7 mouse cellular contexts compared by ENCODE assay signal in the genomic region with DNA sequence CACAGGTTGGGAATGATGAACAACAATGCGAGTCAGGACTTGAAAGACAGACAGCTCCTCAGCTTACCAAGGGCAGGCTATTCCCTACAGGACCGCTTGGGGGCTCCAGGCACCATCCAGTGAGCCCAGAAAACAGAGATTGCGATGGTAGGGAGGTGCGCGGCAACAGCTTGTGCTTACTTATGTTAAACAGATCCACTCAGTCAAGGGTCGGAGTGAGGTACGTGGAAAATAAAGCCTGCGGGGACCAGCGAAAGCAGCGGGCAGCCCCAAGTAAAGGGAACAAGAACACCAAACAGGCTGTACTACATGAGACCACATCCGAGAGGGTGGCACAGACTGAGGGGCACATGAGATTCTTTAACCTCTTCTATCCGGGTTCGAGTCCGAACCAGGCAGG. TPM values are rescaled to one million over a fixed set of nuclear protein-coding genes. Genes with fewer than 3 reads are reported as not detected.
A peak's percentile ranks its signal among the peaks of the same experiment; 100 is the strongest.
DNase-seq lines count a peak whose midpoint lies in the region; ATAC-seq lines count a peak whose summit lies in the region.

No protein-coding gene starts in this region.

- peaks cover 8% of the 10 kb centered on the region for H3K4me1 ChIP-seq in intestine, embryonic 15.5 days (replicated peaks)
- peaks cover 6% of the 10 kb centered on the region for H3K4me1 ChIP-seq in midbrain, embryonic 11.5 days (ENCODE audit: control insufficient read depth, insufficient read depth, low read length)

- no peaks in the 10 kb centered on the region for H3K27me3 ChIP-seq in intestine, embryonic 15.5 days (replicated peaks)
- H3K27me3 ChIP-seq in midbrain, embryonic 11.5 days (ENCODE audit: control insufficient read depth, insufficient read depth, low read length) = no peaks in the 10 kb centered on the region

- H3K4me2 ChIP-seq in intestine, embryonic 15.5 days (replicated peaks) = peak overlapping the region; percentile 90
- H3K4me2 ChIP-seq in midbrain, embryonic 11.5 days = peak overlapping the region; percentile 75

- intact Hi-C loops in left cerebral cortex, postnatal 36 days (cut with DNase I) = loop anchor here (1.0 to 5.0 kb wide), 3 partner anchors 100 to 148 kb away; a partner anchor contains a TSS

- H3K9me3 ChIP-seq in intestine, embryonic 15.5 days = no peaks in the 10 kb centered on the region
- H3K9me3 ChIP-seq in midbrain, embryonic 11.5 days (ENCODE audit: control insufficient read depth, low read length) = no peaks in the 10 kb centered on the region

- peak; percentile 89 for ATAC-seq in intestine, embryonic 15.5 days
- ATAC-seq in midbrain, embryonic 11.5 days (ENCODE audit: low FRiP score) = peak; percentile 87

- H3K4me3 ChIP-seq in intestine, embryonic 15.5 days (replicated peaks) = peak overlapping the region; percentile 77
- H3K4me3 ChIP-seq in midbrain, embryonic 11.5 days (ENCODE audit: low read depth, low read length) = peak overlapping the region; percentile 66

- DNase-seq in adrenal gland, adult 18-20 months (ENCODE audit: low spot score in 2 of 2) = peak; percentile 74 to 78
- DNase-seq in embryo, embryonic 11 days = peak; percentile 92
- DNase-seq in gastrocnemius, postnatal 25 days = peak; percentile 80
- DNase-seq in left cerebral cortex, postnatal 36 days (ENCODE audit: low spot score in 2 of 2) = peak; percentile 86
- no peak for DNase-seq in midbrain, embryonic 11.5 days (ENCODE audit: low spot score, missing footprints)
- peak; percentile 80 for DNase-seq in skeletal muscle tissue, adult 2 months (ENCODE audit: low read depth, low spot score)

- WGBS in intestine, embryonic 15.5 days = under 1% methylated on average over 14 of the region's 14 CpGs
- under 1% methylated on average over 14 of the region's 14 CpGs for WGBS in midbrain, embryonic 11.5 days

- H3K27ac ChIP-seq in intestine, embryonic 15.5 days = peak overlapping the region; percentile 95
- H3K27ac ChIP-seq in midbrain, embryonic 11.5 days (ENCODE audit: low read depth, low read length) = peak overlapping the region; percentile 96

- H3K36me3 ChIP-seq in intestine, embryonic 15.5 days = no peaks in the 10 kb centered on the region
- H3K36me3 ChIP-seq in midbrain, embryonic 11.5 days (ENCODE audit: control insufficient read depth, insufficient read depth, low read length) = no peaks in the 10 kb centered on the region; the same call in 1 of the 2 replicates

- H3K9ac ChIP-seq in intestine, embryonic 15.5 days = peak overlapping the region; percentile 80
- H3K9ac ChIP-seq in midbrain, embryonic 11.5 days (ENCODE audit: low read length) = peak overlapping the region; percentile 97

RNA-seq across cellular contexts. Expression of a gene that starts 0.4 kb away (rescaled TPM):
- 10 to 100 TPM; 69.8 to 94.9 TPM for total RNA-seq in adrenal gland, adult 18-20 months (2021)
- total RNA-seq in gastrocnemius, postnatal 25 days (2021) = 10 to 100 TPM; 44.4 to 49.5 TPM
- polyA plus RNA-seq in intestine, embryonic 15.5 days (2015; fragmentation: Nextera tagmentation; extraction: Ambion mirVana) = 264 and 275 TPM in 2 replicates
- 10 to 100 TPM; 88.3 to 97.9 TPM for total RNA-seq in left cerebral cortex, postnatal 36 days (2021)
- polyA plus RNA-seq in midbrain, embryonic 11.5 days (2014; fragmentation: Nextera tagmentation; extraction: Ambion mirVana) = 414 and 426 TPM in 2 replicates

RNA-seq across cellular contexts. Expression of a gene that starts 16.0 kb away (rescaled TPM):
- not detected for total RNA-seq in adrenal gland, adult 18-20 months (2021)
- total RNA-seq in gastrocnemius, postnatal 25 days (2021) = not detected
- polyA plus RNA-seq in intestine, embryonic 15.5 days (2015; fragmentation: Nextera tagmentation; extraction: Ambion mirVana) = 0.14 and 0.21 TPM in 2 replicates
- total RNA-seq in left cerebral cortex, postnatal 36 days (2021) = not detected
- polyA plus RNA-seq in midbrain, embryonic 11.5 days (2014; fragmentation: Nextera tagmentation; extraction: Ambion mirVana) = not detected in 2 replicates

RNA-seq across cellular contexts. Expression of a gene that starts 26.4 kb away (rescaled TPM):
- total RNA-seq in adrenal gland, adult 18-20 months (2021) = under 1 TPM; 0.73 to 0.83 TPM
- total RNA-seq in gastrocnemius, postnatal 25 days (2021) = under 1 TPM; 0.20 to 0.24 TPM
- 0.05 TPM in 1 of 2 replicates, not detected in the other for polyA plus RNA-seq in intestine, embryonic 15.5 days (2015; fragmentation: Nextera tagmentation; extraction: Ambion mirVana)
- under 1 TPM; 0.25 to 0.50 TPM for total RNA-seq in left cerebral cortex, postnatal 36 days (2021)
- 0.14 TPM in 1 of 2 replicates, not detected in the other for polyA plus RNA-seq in midbrain, embryonic 11.5 days (2014; fragmentation: Nextera tagmentation; extraction: Ambion mirVana)

RNA-seq across cellular contexts. Expression of a gene that starts 29.8 kb away (rescaled TPM):
- total RNA-seq in adrenal gland, adult 18-20 months (2021) = 10 to 100 TPM; 55.1 to 71.0 TPM
- total RNA-seq in gastrocnemius, postnatal 25 days (2021) = 1,000 to 10,000 TPM; 1,917 to 2,157 TPM
- polyA plus RNA-seq in intestine, embryonic 15.5 days (2015; fragmentation: Nextera tagmentation; extraction: Ambion mirVana) = 0.10 and 0.26 TPM in 2 replicates
- total RNA-seq in left cerebral cortex, postnatal 36 days (2021) = 1,000 to 10,000 TPM; 1,312 to 1,553 TPM
- 0.87 and 0.94 TPM in 2 replicates for polyA plus RNA-seq in midbrain, embryonic 11.5 days (2014; fragmentation: Nextera tagmentation; extraction: Ambion mirVana)

RNA-seq across cellular contexts. Expression of a gene that starts 33.2 kb away (rescaled TPM):
- total RNA-seq in adrenal gland, adult 18-20 months (2021) = under 1 TPM in 1 of 2 experiments, not detected in 1; 0.27 TPM
- not detected for total RNA-seq in gastrocnemius, postnatal 25 days (2021)
- not detected in 2 replicates for polyA plus RNA-seq in intestine, embryonic 15.5 days (2015; fragmentation: Nextera tagmentation; extraction: Ambion mirVana)
- not detected for total RNA-seq in left cerebral cortex, postnatal 36 days (2021)
- polyA plus RNA-seq in midbrain, embryonic 11.5 days (2014; fragmentation: Nextera tagmentation; extraction: Ambion mirVana) = 0.15 TPM in 2 replicates
